Mouse (Mus musculus) left cerebral cortex, adult 9 months (tissue): Measurements from ENCODE around the gene Top2a.

ENCODE experiments used
- DNase-seq, 2 experiments: peaks; one replicate each; pipeline ENCODE4 v3.0.0; 2022; ENCODE audit warnings: low spot score in 2 of 2

Gene Top2a

GRCm38 (mm10) chr11:98983551-98983950 lies 40.4 kb downstream of the Top2a start:
- DNase-seq = no peak

- no peak for DNase-seq
These were observed 41.2 kb downstream of the Top2a start, which contains the start of gene Gjd3 for GRCm38 (mm10) chr11:98982773-98983133. Gene Gjd3 (minus strand): TSS chr11:98983016.

GRCm38 (mm10) chr11:98981997-98982772 lies 41.8 kb downstream of the Top2a start:
- DNase-seq = no peak

DNA sequence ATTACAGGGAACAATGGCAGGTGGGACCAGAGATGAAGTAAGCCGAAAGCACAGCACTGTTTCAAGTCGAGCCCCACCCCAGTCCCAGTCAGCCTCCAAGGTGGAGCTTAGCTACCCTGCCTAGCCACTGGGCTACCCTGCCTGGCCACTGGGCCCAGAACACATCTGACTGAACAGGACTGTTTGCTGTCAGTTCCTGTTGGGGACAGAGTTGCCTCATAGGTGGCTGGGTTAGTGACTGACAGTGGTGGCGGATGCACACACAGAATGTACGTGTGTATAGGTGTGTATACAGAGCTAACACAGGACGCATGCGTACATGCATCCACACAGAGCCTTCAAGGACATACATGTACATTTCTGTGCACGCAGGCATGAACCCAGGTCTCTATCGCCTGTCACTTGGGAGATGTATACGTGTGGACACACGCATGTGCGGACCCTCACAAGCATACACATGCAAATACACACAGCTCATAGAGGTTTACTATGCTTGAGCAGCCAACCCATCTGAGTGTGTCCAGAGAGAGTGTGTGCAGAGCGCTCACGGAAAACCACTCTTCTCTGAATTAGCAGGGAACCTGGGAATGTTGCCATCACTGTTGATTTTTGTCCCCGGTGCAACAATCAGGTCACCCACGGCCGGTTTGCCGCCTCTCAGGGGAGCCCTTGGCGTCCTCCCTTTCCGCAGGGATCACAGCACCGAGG lies 42.5 kb downstream of the Top2a start:
- no peak for DNase-seq

GRCm38 (mm10) chr11:98979356-98979755 lies 44.6 kb downstream of the Top2a start:
- no peak for DNase-seq

DNA sequence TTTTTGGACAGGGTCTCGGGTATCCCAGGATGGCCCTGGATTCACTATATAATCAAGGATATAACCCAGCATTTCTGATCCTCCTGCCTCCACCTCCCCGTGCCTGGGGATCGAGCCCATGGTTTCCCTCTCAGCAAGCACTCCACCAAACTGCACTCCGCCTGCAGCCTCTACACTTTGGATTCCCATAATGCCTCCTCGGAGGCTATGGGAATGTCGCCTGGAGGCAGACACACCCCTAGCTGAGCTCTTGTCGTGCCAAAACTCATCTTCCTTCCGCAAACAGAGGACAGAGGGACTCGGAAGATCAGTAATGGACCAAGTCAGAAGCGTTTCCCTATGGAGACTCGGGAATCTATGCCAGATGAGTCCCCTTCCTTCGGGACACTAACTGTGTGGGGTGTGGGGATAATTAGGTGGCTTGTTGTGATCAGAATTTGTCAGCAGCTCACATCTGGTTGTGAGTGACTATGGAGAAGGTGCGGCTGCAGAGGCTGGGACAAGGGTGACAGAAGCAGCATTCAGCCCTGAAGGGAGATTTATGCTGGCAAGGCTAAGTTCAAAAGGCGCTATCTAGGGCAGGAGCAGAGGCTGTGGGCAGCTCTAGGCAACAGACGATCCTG lies 45.4 kb downstream of the Top2a start:
- no peak for DNase-seq

DNA sequence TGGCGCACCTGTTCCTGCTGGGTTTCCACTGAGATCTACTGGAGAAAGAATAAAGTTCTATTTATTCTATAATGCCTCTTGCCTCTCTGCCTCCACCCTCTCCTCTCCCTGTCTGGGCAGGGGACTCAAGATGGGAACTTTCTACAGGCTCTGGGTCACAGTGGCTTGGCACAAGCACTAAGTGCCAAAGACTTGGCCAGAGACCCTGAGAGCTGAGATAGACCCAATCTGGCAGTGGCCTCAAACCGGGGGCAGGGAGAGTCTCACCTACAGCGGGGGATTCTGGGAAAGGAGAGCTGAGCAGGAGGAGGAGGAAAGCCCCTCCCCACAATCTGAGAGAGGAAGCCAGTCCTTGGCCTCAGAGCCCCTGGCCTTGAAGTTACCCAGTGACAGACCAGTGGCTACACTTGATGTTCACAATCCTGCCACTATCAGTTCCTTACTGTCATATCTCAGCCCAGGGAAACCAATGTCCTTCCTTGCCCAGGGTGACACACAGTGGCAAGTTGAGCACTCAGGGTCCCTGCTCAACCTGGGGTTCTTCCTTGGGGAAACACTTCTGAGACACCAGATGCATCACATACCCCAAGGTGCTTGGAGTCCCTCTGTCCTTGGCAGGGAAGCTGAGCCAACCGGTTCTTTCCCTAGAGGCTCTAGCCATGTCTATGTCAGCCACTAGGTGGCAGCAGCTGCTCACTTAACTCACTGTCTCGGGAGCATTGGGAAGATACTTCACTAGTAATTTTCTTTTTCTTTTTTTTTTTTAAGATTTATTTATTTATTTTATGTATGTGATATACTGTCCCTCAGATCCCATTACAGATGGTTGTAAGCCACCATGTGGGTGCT lies 48.9 kb downstream of the Top2a start:
- peak in 1 of 2 experiments; percentile 84 for DNase-seq

- no peak for DNase-seq
These were observed 49.8 kb downstream of the Top2a start for GRCm38 (mm10) chr11:98974213-98974612.

DNA sequence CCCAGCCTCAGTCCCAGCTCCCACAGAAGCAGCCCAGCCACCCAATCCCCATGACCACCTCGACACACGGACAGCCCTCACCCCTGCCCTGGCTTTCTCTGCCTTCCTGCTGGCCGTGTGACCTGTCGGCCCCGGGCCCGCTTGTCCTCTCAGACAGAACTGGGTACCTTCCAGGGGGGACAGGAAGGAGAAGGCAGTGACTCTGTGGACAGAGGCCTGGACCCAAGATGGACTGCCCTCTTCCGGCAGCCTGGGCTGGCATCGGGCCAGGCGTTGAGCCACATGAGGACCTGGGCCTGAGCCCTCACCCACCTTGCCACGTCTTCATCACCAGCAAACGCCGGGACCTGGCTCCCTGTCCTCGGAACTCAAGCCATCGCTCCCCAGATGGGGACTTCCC lies 50.4 kb downstream of the Top2a start:
- no peak for DNase-seq

GRCm38 (mm10) chr11:98972801-98973360 lies 51.1 kb downstream of the Top2a start:
- DNase-seq = no peak

- peak in 1 of 2 experiments; percentile 82 for DNase-seq
These were observed 51.8 kb downstream of the Top2a start for GRCm38 (mm10) chr11:98972215-98972614.

- DNase-seq = no peak
These were observed 52.5 kb downstream of the Top2a start for GRCm38 (mm10) chr11:98971316-98972031.

- no peak for DNase-seq
These were observed 53.6 kb downstream of the Top2a start for GRCm38 (mm10) chr11:98970191-98970925.

GRCm38 (mm10) chr11:98969496-98969927 lies 54.5 kb downstream of the Top2a start:
- DNase-seq = peak in 1 of 2 experiments; percentile 82

GRCm38 (mm10) chr11:98968716-98969495 lies 55.1 kb downstream of the Top2a start:
- no peak for DNase-seq

GRCm38 (mm10) chr11:98968079-98968478 lies 55.9 kb downstream of the Top2a start:
- no peak for DNase-seq

DNA sequence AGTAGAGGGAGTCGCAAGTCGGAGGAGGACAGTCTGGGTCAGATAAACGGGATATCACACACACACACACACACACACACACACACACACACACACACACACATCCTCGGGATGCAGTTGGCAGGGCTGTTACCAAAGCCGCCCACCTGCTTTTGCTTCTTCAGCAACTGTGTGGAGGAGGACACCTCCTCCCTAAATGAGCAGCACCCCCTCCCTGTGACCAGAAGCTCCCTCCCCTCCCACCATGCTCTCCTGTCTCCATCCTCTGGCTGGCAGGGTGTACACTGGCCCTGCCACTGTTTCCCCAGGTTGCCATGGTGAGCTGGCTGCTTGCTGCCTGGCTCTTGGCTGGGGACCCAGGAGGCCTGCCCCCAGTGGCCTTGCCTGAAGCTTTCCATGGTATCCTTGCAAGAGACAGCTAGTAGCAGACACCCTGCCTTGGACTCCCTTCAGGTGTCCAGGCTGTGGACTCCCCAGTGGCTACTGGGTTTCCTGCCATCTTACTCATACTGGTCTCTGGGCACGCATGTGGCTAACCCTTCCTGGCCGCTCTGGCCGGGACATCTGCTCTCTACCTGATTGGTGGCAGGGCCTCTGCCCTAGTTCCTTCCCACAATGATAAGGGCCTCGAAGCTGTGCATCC lies 57.4 kb downstream of the Top2a start:
- peak in 1 of 2 experiments; percentile 73 for DNase-seq

DNA sequence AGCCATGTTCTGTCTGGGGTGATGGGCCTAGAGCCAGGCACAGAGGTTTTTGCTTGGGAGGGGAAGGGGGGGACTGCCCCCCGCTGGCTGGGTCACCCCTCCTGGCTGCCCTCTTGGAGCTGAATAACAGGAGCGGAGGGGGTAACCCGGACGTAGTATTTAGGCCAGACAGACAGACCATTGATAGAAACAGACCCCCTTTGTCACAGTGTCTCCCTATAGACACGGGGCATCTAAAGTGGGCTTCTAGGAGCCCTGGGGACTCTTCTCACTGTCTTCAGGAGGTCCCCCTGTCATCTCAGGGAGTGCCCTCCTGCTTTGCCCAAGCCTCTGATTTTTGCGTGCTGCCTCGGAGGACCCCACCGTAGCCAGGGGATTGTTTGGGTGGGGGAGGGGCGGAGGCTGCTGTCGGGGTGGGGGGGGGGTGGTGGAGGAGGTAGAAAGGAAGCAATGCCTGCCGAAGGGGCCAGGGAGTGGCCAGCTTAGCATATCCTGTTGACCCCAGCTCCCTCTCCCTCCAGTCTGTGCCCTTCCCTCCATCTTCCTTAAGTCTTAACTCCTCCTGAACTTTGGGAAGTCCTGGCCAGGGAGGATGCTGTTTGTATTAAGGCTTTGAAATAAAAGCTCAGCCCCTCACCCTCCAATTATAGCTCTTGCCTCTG lies 58.4 kb downstream of the Top2a start:
- no peak for DNase-seq
